Mouse (Mus musculus) lung, embryonic 16.5 days (tissue): ENCODE measurements at regions not wholly inside any gene's neighbourhood (a gene's known extent, or its start where the extent isn't known, plus 50 kb on each side); places are given as distances from the start of the nearest gene placed in this dataset.
"Not testable (repeated sequence)": the region's sequence is repeated elsewhere in the genome, so short reads cannot be mapped to it uniquely, and the experiment has no call there.

Experiments used
- ATAC-seq: fragments of 200-750 bp; cut with Nextera tagmentation; 2 replicates; pipeline ENCODE4 v1.8.0; 2017; ENCODE audit warnings: low read depth, mild to moderate bottlenecking, moderate library complexity
- H3K27ac ChIP-seq: fragments of 300-500 bp; sonication (generic); 2 replicates; pipeline ENCODE4 v1.5.1; 2014; ENCODE audit warnings: mild to moderate bottlenecking, control low read depth, low read length
- H3K27me3 ChIP-seq: fragments of 300-500 bp; sonication (generic); 2 replicates; pipeline ENCODE4 v1.6.1; 2014; ENCODE audit warnings: low read depth, low read length, mixed read lengths; ENCODE audit not compliant: control insufficient read depth, insufficient read depth
- H3K36me3 ChIP-seq: fragments of 300-500 bp; sonication (generic); 2 replicates; pipeline ENCODE4 v1.6.1; 2014; ENCODE audit warnings: low read length; ENCODE audit not compliant: control insufficient read depth, insufficient read depth
- H3K4me1 ChIP-seq: fragments of 300-500 bp; sonication (generic); replicated peaks from 2 replicates; pipeline ENCODE4 v1.6.1; 2014; ENCODE audit warnings: low read length, mixed read lengths; ENCODE audit not compliant: control insufficient read depth, insufficient read depth
- H3K4me2 ChIP-seq: fragments of 300-500 bp; sonication (generic); 2 replicates; pipeline ENCODE4 v1.6.1; 2014; ENCODE audit warnings: low read depth, low read length, control low read depth
- H3K4me3 ChIP-seq: fragments of 300-500 bp; sonication (generic); 2 replicates; pipeline ENCODE4 v1.5.1; 2014; ENCODE audit warnings: mild to moderate bottlenecking, low read length, control low read depth
- H3K9ac ChIP-seq: fragments of 300-500 bp; sonication (generic); 2 replicates; pipeline ENCODE4 v1.6.1; 2014; ENCODE audit warnings: low read length, control low read depth
- H3K9me3 ChIP-seq: fragments of 300-500 bp; sonication (generic); 2 replicates; pipeline ENCODE4 v1.6.1; 2016; ENCODE audit warnings: low read length; ENCODE audit not compliant: control insufficient read depth
- WGBS: fragments of 180-500 bp; shearing (Covaris S2); extraction: QIAGEN DNeasy Blood & Tissue Kit; methylation state at CpG from one replicate; pipeline ENCODE4 v1.1.7; 2014; 5-methylcytosine and 5-hydroxymethylcytosine counted together

- Histone ChIP-seq H3K27me3 (no peaks in the 10 kb centered on the region), H3K27ac (no peak overlapping the region), H3K36me3 (no peaks in the 10 kb centered on the region), H3K4me1 (0 out of 2 replicates have a peak, but pooled peaks cover 2% of the 10 kb centered on the region), H3K4me2 (no peak overlapping the region), H3K9ac (no peak overlapping the region), H3K4me3 (no peak overlapping the region), H3K9me3 (no peaks in the 10 kb centered on the region)
- ATAC-seq, result no peak
- WGBS, result 67% methylated on average over 8 of the region's 8 CpGs
Measured at GRCm38 (mm10) chr12:40898414-40899027, 125.4 kb upstream of the Immp2l start.

- Histone ChIP-seq H3K9ac (no peak overlapping the region), H3K9me3 (no peaks in the 10 kb centered on the region), H3K4me1 (no peaks in the 10 kb centered on the region), H3K36me3 (no peaks in the 10 kb centered on the region), H3K27ac (no peak overlapping the region), H3K27me3 (no peaks in the 10 kb centered on the region), H3K4me3 (no peak overlapping the region), H3K4me2 (no peak overlapping the region)
- WGBS, result 74% methylated on average over 1 of the region's 1 CpGs
- no peak for ATAC-seq
Measured at GRCm38 (mm10) chr12:40905650-40906338, 118.1 kb upstream of the Immp2l start.

GRCm38 (mm10) chr12:40906807-40907206 lies 117.1 kb upstream of the Immp2l start:
- no peaks in the 10 kb centered on the region for H3K36me3 ChIP-seq
- H3K9me3 ChIP-seq, result no peaks in the 10 kb centered on the region
- ATAC-seq, result no peak
- H3K9ac ChIP-seq, result no peak overlapping the region
- H3K27ac ChIP-seq, result no peak overlapping the region
- H3K4me1 ChIP-seq, result no peaks in the 10 kb centered on the region
- no peak overlapping the region for H3K4me2 ChIP-seq
- 62% methylated on average over 2 of the region's 2 CpGs for WGBS
- H3K4me3 ChIP-seq, result no peak overlapping the region
- no peaks in the 10 kb centered on the region for H3K27me3 ChIP-seq

- Histone ChIP-seq H3K4me1 (no peaks in the 10 kb centered on the region), H3K4me2 (no peak overlapping the region), H3K27ac (no peak overlapping the region), H3K36me3 (no peaks in the 10 kb centered on the region), H3K4me3 (no peak overlapping the region), H3K9ac (no peak overlapping the region), H3K9me3 (no peaks in the 10 kb centered on the region), H3K27me3 (no peaks in the 10 kb centered on the region)
- WGBS, result 42% methylated on average over 9 of the region's 9 CpGs
- ATAC-seq, result no peak
Measured at GRCm38 (mm10) chr12:40908809-40909795, 114.8 kb upstream of the Immp2l start.

GRCm38 (mm10) chr12:40917486-40917885 lies 106.4 kb upstream of the Immp2l start:
- no peak overlapping the region for H3K4me3 ChIP-seq
- peaks cover 3% of the 10 kb centered on the region; the same call in 1 of the 2 replicates for H3K4me1 ChIP-seq
- no peak overlapping the region for H3K27ac ChIP-seq
- 63% methylated on average over 3 of the region's 3 CpGs for WGBS
- no peak overlapping the region for H3K4me2 ChIP-seq
- ATAC-seq, result peak; percentile 54
- H3K36me3 ChIP-seq, result no peaks in the 10 kb centered on the region
- H3K9ac ChIP-seq, result no peak overlapping the region
- no peaks in the 10 kb centered on the region for H3K27me3 ChIP-seq
- no peaks in the 10 kb centered on the region; the same call in 1 of the 2 replicates for H3K9me3 ChIP-seq

GRCm38 (mm10) chr12:40921988-40922387 lies 101.9 kb upstream of the Immp2l start:
- no peak overlapping the region for H3K4me2 ChIP-seq
- no peak overlapping the region for H3K9ac ChIP-seq
- 19% methylated on average over 1 of the region's 1 CpGs for WGBS
- H3K27me3 ChIP-seq, result no peaks in the 10 kb centered on the region
- H3K9me3 ChIP-seq, result no peaks in the 10 kb centered on the region; the same call in 1 of the 2 replicates
- H3K4me1 ChIP-seq, result peaks cover 3% of the 10 kb centered on the region; the same call in 1 of the 2 replicates
- no peaks in the 10 kb centered on the region for H3K36me3 ChIP-seq
- ATAC-seq, result no peak
- no peak overlapping the region for H3K27ac ChIP-seq
- H3K4me3 ChIP-seq, result no peak overlapping the region

- no peaks in the 10 kb centered on the region for H3K27me3 ChIP-seq
- H3K4me1 ChIP-seq, result no peaks in the 10 kb centered on the region
- H3K27ac ChIP-seq, result no peak overlapping the region
- ATAC-seq, result no peak
- no peak overlapping the region for H3K9ac ChIP-seq
- H3K36me3 ChIP-seq, result no peaks in the 10 kb centered on the region
- WGBS, result 85% methylated on average over 1 of the region's 1 CpGs
- H3K9me3 ChIP-seq, result no peaks in the 10 kb centered on the region; the same call in 1 of the 2 replicates
- no peak overlapping the region for H3K4me2 ChIP-seq
- no peak overlapping the region for H3K4me3 ChIP-seq
Measured at GRCm38 (mm10) chr12:40926681-40927080, 97.2 kb upstream of the Immp2l start.

- not testable (repeated sequence) for H3K9me3 ChIP-seq, H3K4me1 ChIP-seq, H3K9ac ChIP-seq, H3K27ac ChIP-seq, ATAC-seq, H3K27me3 ChIP-seq, H3K4me3 ChIP-seq, H3K36me3 ChIP-seq, H3K4me2 ChIP-seq
- WGBS, result 77% methylated on average over 1 of the region's 1 CpGs
Measured at GRCm38 (mm10) chr12:40929409-40929808, 94.5 kb upstream of the Immp2l start.
